Mouse (Mus musculus) natural killer cell, adult 2 months (primary cell): ENCODE data around the gene Bdkrb2.

ENCODE experiments used
- DNase-seq, 2 experiments: peaks; one replicate each; pipeline ENCODE4 v3.0.0; 2022; ENCODE audit warnings: low spot score in 2 of 2

The Bdkrb2 gene

GRCm38 (mm10) chr12:105546538-105546937 lies 16.5 kb upstream of the Bdkrb2 start:
- no peak for DNase-seq

GRCm38 (mm10) chr12:105547151-105547550 lies 15.9 kb upstream of the Bdkrb2 start:
- no peak for DNase-seq

- no peak for DNase-seq
These were observed 15.0 kb upstream of the Bdkrb2 start for GRCm38 (mm10) chr12:105548001-105548400.

- no peak for DNase-seq
These were observed 14.1 kb upstream of the Bdkrb2 start for GRCm38 (mm10) chr12:105548881-105549280.

- no peak for DNase-seq
These were observed 12.9 kb upstream of the Bdkrb2 start for GRCm38 (mm10) chr12:105549835-105550802.

- DNase-seq, result no peak
These were observed 11.5 kb upstream of the Bdkrb2 start for GRCm38 (mm10) chr12:105551551-105551989.

GRCm38 (mm10) chr12:105554151-105554772 lies 8.8 kb upstream of the Bdkrb2 start:
- no peak for DNase-seq

- no peak for DNase-seq
These were observed 7.9 kb upstream of the Bdkrb2 start for GRCm38 (mm10) chr12:105555172-105555571.

GRCm38 (mm10) chr12:105557250-105557925 lies 5.6 kb upstream of the Bdkrb2 start:
- DNase-seq, result no peak

GRCm38 (mm10) chr12:105561007-105561534 lies 2.0 kb upstream of the Bdkrb2 start:
- DNase-seq, result no peak

GRCm38 (mm10) chr12:105562056-105562820 lies 788 bp upstream of the Bdkrb2 start:
- no peak for DNase-seq

- no peak for DNase-seq
These were observed 775 bp downstream of the Bdkrb2 start for GRCm38 (mm10) chr12:105563726-105564275.

- no peak for DNase-seq
These were observed 2.2 kb downstream of the Bdkrb2 start for GRCm38 (mm10) chr12:105565221-105565620.

GRCm38 (mm10) chr12:105571867-105572266 lies 8.8 kb downstream of the Bdkrb2 start:
- no peak for DNase-seq

- no peak for DNase-seq
These were observed 9.6 kb downstream of the Bdkrb2 start for GRCm38 (mm10) chr12:105572622-105573021.

GRCm38 (mm10) chr12:105574356-105574755 lies 11.3 kb downstream of the Bdkrb2 start:
- no peak for DNase-seq

GRCm38 (mm10) chr12:105580490-105580889 lies 17.5 kb downstream of the Bdkrb2 start:
- no peak for DNase-seq

GRCm38 (mm10) chr12:105582486-105582885 lies 19.5 kb downstream of the Bdkrb2 start:
- no peak for DNase-seq

- DNase-seq, result no peak
These were observed 20.5 kb downstream of the Bdkrb2 start for GRCm38 (mm10) chr12:105583484-105583883.

- no peak for DNase-seq
These were observed 21.8 kb downstream of the Bdkrb2 start for GRCm38 (mm10) chr12:105584851-105585250.

GRCm38 (mm10) chr12:105587526-105587925 lies 24.5 kb downstream of the Bdkrb2 start:
- no peak for DNase-seq
